Mouse (Mus musculus): ENCODE results near the gene Ccdc6. TPM values are rescaled to one million over a fixed set of nuclear protein-coding genes. Genes with fewer than 3 reads are reported as not detected.

Ccdc6 gene
- polyA plus RNA-seq, 1 experiment from 2014 or later: 14.4 TPM

DNA sequence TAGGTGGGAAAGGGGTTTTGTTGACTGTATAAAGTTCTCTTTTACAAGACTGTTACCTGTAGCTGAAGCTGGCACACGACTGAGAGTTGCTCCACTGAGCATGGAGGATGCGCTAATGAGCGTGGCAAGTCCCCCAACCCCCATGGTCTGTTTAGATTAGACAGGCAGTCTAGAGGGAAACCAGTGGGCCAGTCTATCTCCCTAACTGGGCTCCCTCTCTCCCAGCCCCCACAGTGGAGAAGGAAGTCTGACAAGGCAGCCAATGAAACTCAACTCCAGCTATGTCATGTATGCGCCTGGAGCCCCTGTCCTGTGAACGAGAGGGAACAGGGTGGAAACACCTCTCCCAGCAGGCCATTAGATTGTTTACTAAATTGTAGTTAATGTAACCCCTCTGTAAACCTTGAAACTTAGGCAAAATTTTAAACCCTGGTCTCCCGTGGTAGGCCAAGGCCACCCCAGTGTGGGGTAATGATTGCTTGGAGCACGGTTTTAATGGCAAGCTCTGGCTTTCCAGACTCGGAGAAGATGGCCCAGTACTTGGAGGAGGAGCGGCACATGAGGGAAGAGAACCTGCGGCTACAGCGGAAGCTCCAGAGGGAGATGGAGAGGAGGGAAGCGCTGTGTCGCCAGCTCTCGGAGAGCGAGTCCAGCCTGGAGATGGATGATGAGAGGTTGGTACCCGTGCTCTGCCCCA lies 77.7 kb downstream of the Ccdc6 start:
- WGBS: 74% methylated on average over 16 of the region's 16 CpGs
- Histone ChIP-seq H3K36me3 (peaks cover 45% of the 10 kb centered on the region), H3K4me2 (replicated peaks) (no peak overlapping the region)

DNA sequence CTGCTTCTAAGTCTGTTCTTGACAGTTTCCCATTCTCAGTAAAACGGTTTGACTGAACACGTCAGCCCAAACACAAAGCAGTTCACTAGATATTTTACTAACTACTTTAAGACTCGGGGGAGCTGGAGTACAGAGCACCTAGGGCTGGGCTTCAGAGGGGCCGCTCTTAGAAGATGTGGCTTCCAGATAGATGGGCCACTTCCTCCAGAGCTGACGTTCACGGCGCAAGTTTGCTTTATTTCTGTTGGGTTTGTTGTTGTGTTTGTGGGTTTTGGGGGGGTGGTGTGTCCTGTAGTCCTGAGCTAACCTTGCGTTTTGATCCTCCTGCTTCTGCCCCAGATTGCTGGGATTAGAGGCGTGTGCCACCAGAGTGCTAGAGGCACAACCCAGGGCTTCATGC lies 83.8 kb downstream of the Ccdc6 start:
- no peak overlapping the region for H3K4me3 ChIP-seq
- H3K4me2 ChIP-seq (replicated peaks): no peak overlapping the region
- H3K27ac ChIP-seq: no peak overlapping the region
- 87% methylated on average over 9 of the region's 9 CpGs for WGBS
- H3K27me3 ChIP-seq: no peaks in the 10 kb centered on the region
- ATAC-seq (ENCODE audit: insufficient number of reproducible peaks, insufficient read depth, low FRiP score, low TSS enrichment): no peak
- H3K4me1 ChIP-seq: peaks cover 7% of the 10 kb centered on the region; the same call in 1 of the 2 replicates
- peaks cover 31% of the 10 kb centered on the region for H3K36me3 ChIP-seq
- no peaks in the 10 kb centered on the region for H3K9me3 ChIP-seq
- H3K9ac ChIP-seq: no peak overlapping the region

More for the DNA sequence above, 77.7 kb downstream of the Ccdc6 start:
- no peak for ATAC-seq (ENCODE audit: insufficient number of reproducible peaks, insufficient read depth, low FRiP score, low TSS enrichment)
- no peak overlapping the region for H3K9ac ChIP-seq
- no peaks in the 10 kb centered on the region for H3K27me3 ChIP-seq
- H3K4me3 ChIP-seq: no peak overlapping the region
- H3K9me3 ChIP-seq: no peaks in the 10 kb centered on the region
- peaks cover 5% of the 10 kb centered on the region; the same call in 1 of the 2 replicates for H3K4me1 ChIP-seq
- H3K27ac ChIP-seq: no peak overlapping the region

DNA sequence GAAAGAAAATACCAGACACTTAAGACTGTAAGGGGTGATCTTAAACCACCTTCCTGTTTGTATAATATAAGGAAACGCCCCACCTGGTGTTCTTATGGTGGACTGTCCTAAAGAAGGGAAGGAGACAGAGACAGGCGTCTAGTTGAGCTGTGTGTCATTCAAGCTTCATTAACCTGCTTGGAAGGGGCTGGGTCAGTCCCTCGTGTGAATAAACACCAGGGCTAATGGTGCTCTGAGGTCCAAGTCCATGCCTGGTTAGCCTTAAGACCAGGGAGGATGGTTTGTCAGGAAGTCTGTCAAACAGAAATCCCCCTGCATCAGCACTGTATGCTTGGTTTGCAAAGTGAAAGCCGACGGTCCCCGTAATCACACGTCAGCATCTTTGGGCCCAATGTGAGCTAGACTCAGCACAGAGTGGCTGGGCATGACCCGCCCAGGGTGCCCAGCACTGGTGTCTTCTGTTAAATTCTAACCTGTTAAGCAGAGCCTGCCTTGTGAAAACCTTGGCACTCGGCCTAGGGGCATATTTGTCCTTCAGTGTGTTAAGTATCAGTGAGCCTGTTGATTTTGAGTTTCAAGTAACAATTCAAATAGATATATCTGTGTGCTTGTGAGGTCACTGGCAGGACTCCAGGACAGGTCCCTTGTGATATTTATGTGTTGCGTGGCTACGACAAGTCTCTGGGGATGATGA lies 84.5 kb downstream of the Ccdc6 start:
- Histone ChIP-seq H3K9me3 (no peaks in the 10 kb centered on the region), H3K27ac (no peak overlapping the region), H3K4me3 (no peak overlapping the region), H3K27me3 (no peaks in the 10 kb centered on the region), H3K4me2 (replicated peaks) (no peak overlapping the region), H3K36me3 (peaks cover 28% of the 10 kb centered on the region), H3K9ac (no peak overlapping the region), H3K4me1 (peaks cover 7% of the 10 kb centered on the region; the same call in 1 of the 2 replicates)
- 83% methylated on average over 11 of the region's 11 CpGs for WGBS
- no peak for ATAC-seq (ENCODE audit: insufficient number of reproducible peaks, insufficient read depth, low FRiP score, low TSS enrichment)

DNA sequence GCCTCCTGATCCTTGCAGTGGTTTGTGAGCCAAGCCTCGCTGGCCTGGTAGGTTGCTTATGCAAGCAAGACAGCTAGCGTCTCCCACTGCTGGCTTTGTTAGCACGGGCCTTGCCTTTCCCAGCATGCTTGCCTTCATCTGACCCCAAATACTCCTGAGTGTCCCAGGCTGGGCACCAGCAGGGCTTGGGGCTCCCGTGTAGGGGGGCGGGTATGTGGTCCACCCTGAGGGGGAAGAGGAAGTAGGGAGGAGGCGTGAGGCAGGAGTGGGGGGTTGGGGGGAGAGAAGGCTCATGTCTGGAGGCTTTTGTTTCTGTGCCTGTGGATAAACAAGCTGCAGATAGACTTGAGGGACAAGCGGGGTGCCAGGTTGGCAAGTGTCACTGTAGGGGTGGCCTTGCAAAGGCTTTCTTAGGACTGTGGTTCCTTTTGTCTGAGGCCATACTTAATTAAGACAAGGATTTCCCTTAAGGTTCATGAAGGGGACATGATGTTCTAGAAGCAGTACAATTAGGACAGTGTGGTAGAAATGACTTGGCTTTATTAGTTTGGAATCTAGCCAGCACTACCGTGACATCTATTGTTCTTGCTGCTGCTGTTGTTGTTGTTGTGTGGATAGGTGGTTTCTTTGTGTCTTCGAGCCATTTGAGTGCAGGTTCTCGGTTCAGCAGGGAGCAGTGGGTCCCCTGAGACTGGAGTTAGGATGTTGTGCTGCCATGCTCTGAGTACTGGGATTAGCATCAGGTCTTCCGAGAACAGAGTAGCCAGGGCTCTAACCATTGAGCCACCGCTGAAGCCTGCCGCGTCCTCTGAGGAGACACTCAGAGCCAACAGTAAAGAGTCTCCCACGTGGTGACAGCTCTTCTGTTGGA lies 86.5 kb downstream of the Ccdc6 start:
- whole genome bisulfite sequencing: 59% methylated on average over 15 of the region's 15 CpGs
- Histone ChIP-seq H3K27me3 (no peaks in the 10 kb centered on the region), H3K4me1 (peaks cover 7% of the 10 kb centered on the region; the same call in 1 of the 2 replicates), H3K4me3 (no peak overlapping the region), H3K4me2 (replicated peaks) (no peak overlapping the region), H3K9me3 (no peaks in the 10 kb centered on the region), H3K9ac (no peak overlapping the region), H3K27ac (no peak overlapping the region), H3K36me3 (peaks cover 29% of the 10 kb centered on the region)
- no peak for ATAC-seq (ENCODE audit: insufficient number of reproducible peaks, insufficient read depth, low FRiP score, low TSS enrichment)

DNA sequence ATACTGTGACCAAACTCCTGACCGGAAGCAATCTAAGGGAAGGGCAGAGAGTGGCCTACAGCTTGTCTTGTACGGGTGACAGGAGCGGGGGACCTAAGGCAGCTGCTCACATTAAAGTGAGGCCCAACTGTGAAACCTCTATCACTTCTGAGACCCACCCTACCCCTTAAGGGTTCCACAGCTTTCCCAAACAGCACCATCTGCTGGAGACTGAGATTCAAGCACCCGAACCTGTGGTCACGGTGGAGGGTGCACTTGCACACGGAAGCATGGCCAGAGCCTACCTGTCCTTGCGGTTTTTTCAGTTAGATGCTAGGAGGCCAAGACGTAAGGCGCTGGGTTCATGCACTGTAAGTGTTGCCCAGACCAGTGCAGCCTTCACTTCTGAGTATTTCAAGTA lies 89.2 kb downstream of the Ccdc6 start:
- H3K4me3 ChIP-seq: no peak overlapping the region
- no peak overlapping the region for H3K27ac ChIP-seq
- no peak overlapping the region for H3K4me2 ChIP-seq (replicated peaks)
- H3K9me3 ChIP-seq: no peaks in the 10 kb centered on the region
- no peaks in the 10 kb centered on the region for H3K27me3 ChIP-seq
- WGBS: 81% methylated on average over 9 of the region's 9 CpGs
- peaks cover 7% of the 10 kb centered on the region; the same call in 1 of the 2 replicates for H3K4me1 ChIP-seq
- H3K9ac ChIP-seq: no peak overlapping the region
- H3K36me3 ChIP-seq: peaks cover 40% of the 10 kb centered on the region
- no peak for ATAC-seq (ENCODE audit: insufficient number of reproducible peaks, insufficient read depth, low FRiP score, low TSS enrichment)

DNA sequence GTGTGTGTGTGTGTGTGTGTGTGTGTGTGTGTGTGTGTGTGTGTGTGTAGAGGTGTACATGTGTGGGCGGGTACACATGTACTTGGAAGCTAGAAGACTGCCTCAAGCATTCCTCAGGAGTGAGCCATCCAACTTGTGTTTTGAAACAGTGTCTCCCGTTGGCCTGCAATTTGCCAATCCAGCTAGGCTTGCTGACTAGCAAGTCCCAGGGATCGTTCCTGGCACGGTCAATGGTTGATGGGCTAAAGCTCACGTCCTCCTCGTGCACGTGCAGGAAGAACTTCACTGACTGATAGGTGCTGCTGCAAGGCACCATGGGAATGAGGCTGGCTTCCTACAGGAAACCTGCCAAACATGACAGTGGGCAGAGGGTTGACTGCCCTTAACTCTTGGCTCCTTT lies 89.7 kb downstream of the Ccdc6 start:
- no peaks in the 10 kb centered on the region for H3K27me3 ChIP-seq
- peaks cover 7% of the 10 kb centered on the region; the same call in 1 of the 2 replicates for H3K4me1 ChIP-seq
- H3K27ac ChIP-seq: no peak overlapping the region
- no peak for ATAC-seq (ENCODE audit: insufficient number of reproducible peaks, insufficient read depth, low FRiP score, low TSS enrichment)
- no peak overlapping the region for H3K9ac ChIP-seq
- H3K36me3 ChIP-seq: peaks cover 40% of the 10 kb centered on the region
- no peak overlapping the region for H3K4me2 ChIP-seq (replicated peaks)
- no peak overlapping the region for H3K4me3 ChIP-seq
- H3K9me3 ChIP-seq: no peaks in the 10 kb centered on the region
- WGBS: 92% methylated on average over 7 of the region's 7 CpGs

- H3K27ac ChIP-seq: no peak overlapping the region
- peaks cover 42% of the 10 kb centered on the region for H3K36me3 ChIP-seq
- no peak overlapping the region for H3K4me2 ChIP-seq (replicated peaks)
- H3K4me1 ChIP-seq: 0 out of 2 replicates have a peak, but pooled peaks cover under 1% of the 10 kb centered on the region
- no peak overlapping the region for H3K4me3 ChIP-seq
- H3K9ac ChIP-seq: no peak overlapping the region
- H3K9me3 ChIP-seq: no peaks in the 10 kb centered on the region
- 80% methylated on average over 13 of the region's 13 CpGs for WGBS
- H3K27me3 ChIP-seq: no peaks in the 10 kb centered on the region
- ATAC-seq (ENCODE audit: insufficient number of reproducible peaks, insufficient read depth, low FRiP score, low TSS enrichment): no peak
Observed at GRCm38 (mm10) chr10:70189864-70190263, 92.9 kb downstream of the Ccdc6 start.

GRCm38 (mm10) chr10:70194283-70194682 lies 97.4 kb downstream of the Ccdc6 start:
- ATAC-seq (ENCODE audit: insufficient number of reproducible peaks, insufficient read depth, low FRiP score, low TSS enrichment): no peak
- peaks cover 11% of the 10 kb centered on the region; the same call in 1 of the 2 replicates for H3K4me1 ChIP-seq
- H3K9me3 ChIP-seq: no peaks in the 10 kb centered on the region
- WGBS: 53% methylated on average over 9 of the region's 9 CpGs
- no peaks in the 10 kb centered on the region for H3K27me3 ChIP-seq
- no peak overlapping the region for H3K9ac ChIP-seq
- H3K36me3 ChIP-seq: peaks cover 17% of the 10 kb centered on the region
- no peak overlapping the region for H3K4me3 ChIP-seq
- no peak overlapping the region for H3K27ac ChIP-seq
- H3K4me2 ChIP-seq (replicated peaks): no peak overlapping the region

DNA sequence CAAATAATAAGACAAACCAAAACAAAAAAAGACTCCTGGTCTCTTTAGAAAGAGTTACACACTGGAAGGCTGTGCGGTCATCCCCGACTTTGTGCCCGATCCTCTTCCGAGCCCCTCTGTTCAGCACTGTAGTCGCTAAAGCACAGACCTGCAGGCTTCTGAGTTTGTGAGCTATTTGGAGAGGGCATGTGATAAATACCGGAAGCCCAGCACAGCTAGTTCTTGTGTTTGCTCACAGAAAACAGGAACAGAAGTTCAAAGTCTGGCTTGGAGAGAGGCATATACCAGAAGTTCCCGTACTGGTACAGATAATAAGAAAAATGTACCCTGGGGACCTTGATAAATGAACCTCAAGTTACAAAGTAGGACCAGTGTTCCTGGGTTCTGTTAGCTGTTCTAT lies 98.4 kb downstream of the Ccdc6 start:
- Histone ChIP-seq H3K27me3 (no peaks in the 10 kb centered on the region), H3K4me2 (replicated peaks) (no peak overlapping the region), H3K9ac (no peak overlapping the region), H3K27ac (no peak overlapping the region), H3K4me3 (no peak overlapping the region), H3K36me3 (peaks cover 7% of the 10 kb centered on the region), H3K4me1 (peaks cover 11% of the 10 kb centered on the region; the same call in 1 of the 2 replicates), H3K9me3 (no peaks in the 10 kb centered on the region)
- no peak for ATAC-seq (ENCODE audit: insufficient number of reproducible peaks, insufficient read depth, low FRiP score, low TSS enrichment)
- WGBS: 65% methylated on average over 7 of the region's 7 CpGs

- no peaks in the 10 kb centered on the region for H3K9me3 ChIP-seq
- no peak for ATAC-seq (ENCODE audit: insufficient number of reproducible peaks, insufficient read depth, low FRiP score, low TSS enrichment)
Observed at GRCm38 (mm10) chr10:70195786-70196185, 98.9 kb downstream of the Ccdc6 start.

DNA sequence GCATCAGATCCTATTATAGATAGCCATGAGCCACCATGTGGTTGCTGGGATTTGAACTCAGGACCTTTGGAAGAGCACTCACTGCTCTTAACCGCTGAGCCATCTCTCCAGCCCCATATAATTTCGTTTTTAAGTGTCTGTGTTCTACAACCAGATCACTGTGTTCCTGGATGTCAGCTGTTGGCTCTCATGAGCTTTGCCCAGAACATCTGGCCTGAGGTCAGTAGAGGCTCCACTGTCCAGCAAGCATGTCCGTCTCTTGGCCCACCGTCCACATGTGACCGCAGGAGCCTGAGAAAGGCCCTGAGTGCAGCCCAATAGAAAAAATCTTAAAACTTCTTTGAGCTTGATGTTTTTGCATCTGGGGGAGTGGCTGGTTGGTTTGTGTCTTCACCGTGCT lies 99.7 kb downstream of the Ccdc6 start:
- Histone ChIP-seq H3K4me1 (peaks cover 14% of the 10 kb centered on the region; the same call in 1 of the 2 replicates), H3K27me3 (no peaks in the 10 kb centered on the region), H3K9me3 (no peaks in the 10 kb centered on the region), H3K9ac (no peak overlapping the region), H3K36me3 (peaks cover 6% of the 10 kb centered on the region; the same call in 1 of the 2 replicates), H3K27ac (no peak overlapping the region), H3K4me3 (no peak overlapping the region), H3K4me2 (replicated peaks) (no peak overlapping the region)
- WGBS: 87% methylated on average over 6 of the region's 6 CpGs
- no peak for ATAC-seq (ENCODE audit: insufficient number of reproducible peaks, insufficient read depth, low FRiP score, low TSS enrichment)

More at GRCm38 (mm10) chr10:70195786-70196185, 98.9 kb downstream of the Ccdc6 start:
- Histone ChIP-seq H3K36me3 (peaks cover 6% of the 10 kb centered on the region), H3K4me2 (replicated peaks) (no peak overlapping the region), H3K27ac (no peak overlapping the region), H3K9ac (no peak overlapping the region), H3K4me1 (peaks cover 11% of the 10 kb centered on the region; the same call in 1 of the 2 replicates), H3K4me3 (no peak overlapping the region), H3K27me3 (no peaks in the 10 kb centered on the region)
- WGBS: 33% methylated on average over 7 of the region's 7 CpGs
